Mouse (Mus musculus): Measurements from ENCODE around the gene Apoc4.

The Apoc4 gene

GRCm38 (mm10) chr7:19681202-19681694, at the start of gene Apoc4, which contains the start of gene Gm44805:
TSS of gene Apoc4 (minus strand) at chr7:19681479.
TSS of gene Gm44805 (minus strand) at chr7:19681423.
- no peak for DNase-seq (ENCODE audit: low spot score)

GRCm38 (mm10) chr7:19726541-19726940, 45.3 kb upstream of the Apoc4 start:
- DNase-seq (ENCODE audit: low spot score) = no peak

GRCm38 (mm10) chr7:19724167-19724566, 42.9 kb upstream of the Apoc4 start:
- no peak for DNase-seq (ENCODE audit: low spot score)

DNA sequence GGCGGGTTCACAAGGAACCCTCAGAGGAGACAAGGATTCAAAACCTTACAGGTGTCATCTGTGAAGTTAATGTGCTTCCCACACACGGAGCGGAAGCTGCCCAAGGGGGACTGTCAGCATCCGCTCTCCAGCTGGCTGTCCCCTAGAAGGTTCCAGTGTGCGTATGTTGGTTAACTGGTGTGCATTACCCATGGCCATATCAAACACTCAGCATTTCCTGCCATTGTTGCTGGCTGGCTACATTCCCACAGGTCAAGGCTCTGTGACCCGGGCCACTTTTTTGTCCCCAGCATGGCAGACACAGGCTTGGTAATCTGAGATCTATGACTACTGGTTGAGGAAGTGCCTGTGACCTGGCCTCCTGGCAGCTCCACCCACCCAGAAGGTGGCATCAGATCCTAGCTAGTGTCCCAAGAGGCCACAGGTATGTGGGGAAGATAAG, 41.5 kb upstream of the Apoc4 start:
- DNase-seq (ENCODE audit: low spot score) = peak; percentile 28

DNA sequence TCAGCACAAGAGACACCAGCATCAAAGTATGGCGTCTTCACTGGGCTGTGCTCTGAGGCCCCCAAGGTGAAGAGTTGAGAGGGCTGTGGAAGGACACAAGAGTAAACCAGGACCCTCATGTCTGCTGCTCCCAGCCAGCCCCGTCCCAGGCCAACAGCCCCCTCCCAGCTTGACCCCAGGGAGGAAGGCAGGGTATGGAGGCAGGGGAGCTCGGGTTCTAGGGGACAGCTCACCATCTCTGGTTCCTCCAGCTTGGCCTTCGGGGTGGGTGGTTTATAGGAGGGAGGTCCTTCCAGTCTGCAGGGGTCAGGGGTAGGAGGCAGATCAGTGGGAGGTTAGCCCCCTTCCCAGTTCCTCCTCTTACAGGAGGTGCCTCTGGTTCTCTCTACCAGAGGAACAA, 37.9 kb upstream of the Apoc4 start:
- no peak for DNase-seq (ENCODE audit: low spot score)

DNA sequence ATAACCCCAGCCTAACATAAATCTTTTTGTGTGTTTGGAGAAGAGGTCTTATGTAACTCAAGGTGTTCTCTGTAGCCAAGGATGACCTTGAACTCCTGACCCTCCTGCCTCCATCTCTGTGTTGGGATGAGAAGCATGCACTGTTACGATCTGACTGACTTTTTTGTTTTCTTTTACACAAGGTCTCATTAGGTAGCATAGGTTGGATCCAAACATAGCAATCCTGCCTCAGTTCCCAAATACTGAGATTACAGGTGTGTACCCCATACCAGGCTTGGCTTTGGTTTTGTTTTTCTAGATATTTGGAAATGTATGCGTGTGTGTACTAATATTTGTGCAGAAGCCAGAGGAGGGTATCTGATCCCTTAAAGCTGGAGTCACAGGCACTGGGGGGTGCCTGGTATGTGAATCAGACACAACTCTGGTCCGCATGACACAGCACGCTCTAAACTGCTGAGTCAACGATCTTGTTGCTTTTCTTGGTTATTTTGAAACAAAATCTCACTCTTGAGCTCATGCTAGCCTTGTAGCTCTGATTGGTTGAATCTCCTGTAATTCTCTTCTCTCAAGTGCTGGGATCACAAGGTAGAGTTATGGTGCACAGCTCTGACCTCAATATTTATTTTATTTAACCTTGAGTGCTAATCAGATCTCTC, 37.1 kb upstream of the Apoc4 start:
- no peak for DNase-seq (ENCODE audit: low spot score)

DNA sequence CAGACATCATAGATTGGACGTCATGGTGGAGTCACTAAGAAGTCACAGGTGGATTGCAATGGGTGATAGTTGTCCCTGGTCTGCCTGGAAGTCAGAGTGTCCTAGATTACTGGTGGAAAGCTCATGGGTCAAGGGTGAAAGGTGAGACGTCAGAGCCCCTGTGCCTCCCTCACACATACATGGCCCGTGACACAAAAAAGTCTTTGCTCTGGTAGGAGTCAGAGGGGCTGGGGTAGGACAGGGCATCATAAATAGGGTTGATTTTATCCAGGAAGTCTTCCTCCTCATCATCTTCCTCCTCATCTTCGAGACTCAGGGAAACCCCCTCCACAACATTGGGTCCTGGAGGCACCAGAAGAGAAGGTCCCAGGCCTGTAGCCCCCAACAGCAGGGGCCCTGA, 36.1 kb upstream of the Apoc4 start:
- no peak for DNase-seq (ENCODE audit: low spot score)

- DNase-seq (ENCODE audit: low spot score) = no peak
Measured at GRCm38 (mm10) chr7:19716822-19717221, 35.5 kb upstream of the Apoc4 start.

DNA sequence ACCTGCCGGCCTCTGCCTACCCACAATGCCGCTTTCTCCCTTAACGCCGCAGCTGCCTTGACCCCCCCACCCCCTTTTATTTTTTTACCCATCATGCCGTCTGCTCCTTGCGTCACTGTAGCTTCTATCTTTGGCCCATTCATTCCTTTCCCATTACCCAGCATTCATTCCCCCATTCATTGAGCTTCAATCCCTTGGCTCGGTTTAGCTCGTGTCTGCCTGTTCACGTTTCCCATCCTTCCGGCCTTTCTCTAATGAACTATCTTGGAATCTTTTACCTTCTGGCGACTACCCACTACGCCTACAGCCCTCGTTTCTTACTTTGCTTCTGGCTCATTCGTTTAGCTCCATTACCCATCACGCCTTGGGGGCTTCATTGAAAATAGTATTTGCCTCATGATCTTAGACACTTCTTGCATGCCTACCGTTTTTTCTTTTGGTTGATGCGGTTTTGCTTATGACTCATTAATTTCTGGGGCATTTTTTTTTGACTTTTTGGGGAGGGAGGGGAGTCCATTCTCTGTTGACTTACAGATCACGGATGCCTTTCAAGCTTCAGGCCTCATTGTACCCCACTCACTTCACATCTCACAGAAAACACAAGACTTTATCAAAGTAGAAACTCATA, 34.9 kb upstream of the Apoc4 start:
- DNase-seq (ENCODE audit: low spot score) = no peak

GRCm38 (mm10) chr7:19715239-19716054, 34.2 kb upstream of the Apoc4 start, which contains the start of gene Tomm40:
TSS of gene Tomm40 (minus strand) at chr7:19715438.
- DNase-seq (ENCODE audit: low spot score) = peak; percentile 100

DNA sequence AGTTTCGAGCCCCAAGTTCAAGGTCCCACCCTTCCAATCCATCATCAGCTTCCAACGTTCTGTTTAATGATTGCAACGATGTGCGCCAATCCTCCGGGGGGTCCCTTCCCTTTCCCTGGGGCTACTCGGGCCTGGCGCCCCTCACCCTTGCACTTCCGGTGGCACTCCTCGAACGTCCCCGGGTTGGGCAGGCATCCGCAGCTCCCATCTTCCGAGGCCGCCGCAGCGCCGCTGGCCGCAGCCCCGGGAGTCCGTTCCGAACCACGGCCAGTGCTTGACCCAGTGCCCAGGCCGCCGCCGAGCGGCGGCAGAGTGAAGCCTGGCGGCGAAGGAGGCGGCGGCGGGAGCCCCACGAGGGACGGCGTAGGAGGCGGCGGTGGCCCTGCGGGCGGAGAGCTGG, 33.6 kb upstream of the Apoc4 start:
- peak; percentile 30 for DNase-seq (ENCODE audit: low spot score)

GRCm38 (mm10) chr7:19713598-19713997, 32.3 kb upstream of the Apoc4 start:
- no peak for DNase-seq (ENCODE audit: low spot score)

- DNase-seq (ENCODE audit: low spot score) = no peak
Measured at GRCm38 (mm10) chr7:19713196-19713595, 31.9 kb upstream of the Apoc4 start.

DNA sequence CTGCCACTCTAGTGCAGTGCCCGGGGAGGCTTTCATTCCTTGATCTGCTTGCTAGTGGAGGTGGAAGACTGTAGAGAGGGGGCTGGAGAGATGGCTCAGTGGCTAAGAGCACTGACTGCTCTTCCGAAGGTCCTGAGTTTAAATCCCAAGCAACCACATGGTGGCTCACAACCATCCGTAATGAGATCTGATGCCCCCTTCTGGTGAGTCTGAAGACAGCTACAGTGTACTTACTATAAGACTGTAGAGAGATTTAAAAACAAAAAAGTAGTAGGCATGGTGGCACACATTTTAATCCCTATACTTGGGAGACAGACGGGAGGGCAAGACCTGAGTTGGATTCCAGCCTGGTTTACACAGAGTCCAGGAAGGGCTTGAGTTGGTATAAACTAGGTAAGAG, 31.1 kb upstream of the Apoc4 start:
- peak; percentile 42 for DNase-seq (ENCODE audit: low spot score)

DNA sequence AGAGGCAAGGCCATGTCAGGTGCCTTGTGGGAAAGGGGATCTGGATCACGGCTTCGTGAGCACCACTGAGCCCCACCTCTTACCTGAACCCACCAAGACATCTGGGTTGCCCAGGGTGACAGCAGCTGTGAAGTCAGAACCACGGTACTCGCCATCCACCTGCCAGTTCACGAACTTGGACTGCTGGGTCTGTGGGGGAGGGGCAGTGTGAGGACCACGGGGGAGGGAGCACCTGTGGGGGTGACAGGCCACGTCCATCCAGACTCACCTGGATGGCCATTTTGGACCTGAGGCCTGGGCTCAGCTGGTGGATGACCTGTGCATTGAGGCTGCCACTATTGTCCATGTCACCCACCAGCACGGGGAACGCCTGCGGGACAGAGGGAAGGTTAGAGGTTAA, 29.4 kb upstream of the Apoc4 start:
- no peak for DNase-seq (ENCODE audit: low spot score)

GRCm38 (mm10) chr7:19705271-19705670, 24.0 kb upstream of the Apoc4 start:
- DNase-seq (ENCODE audit: low spot score) = no peak

GRCm38 (mm10) chr7:19704475-19704874, 23.2 kb upstream of the Apoc4 start:
- DNase-seq (ENCODE audit: low spot score) = no peak

GRCm38 (mm10) chr7:19702859-19703555, 21.7 kb upstream of the Apoc4 start:
- DNase-seq (ENCODE audit: low spot score) = no peak

DNA sequence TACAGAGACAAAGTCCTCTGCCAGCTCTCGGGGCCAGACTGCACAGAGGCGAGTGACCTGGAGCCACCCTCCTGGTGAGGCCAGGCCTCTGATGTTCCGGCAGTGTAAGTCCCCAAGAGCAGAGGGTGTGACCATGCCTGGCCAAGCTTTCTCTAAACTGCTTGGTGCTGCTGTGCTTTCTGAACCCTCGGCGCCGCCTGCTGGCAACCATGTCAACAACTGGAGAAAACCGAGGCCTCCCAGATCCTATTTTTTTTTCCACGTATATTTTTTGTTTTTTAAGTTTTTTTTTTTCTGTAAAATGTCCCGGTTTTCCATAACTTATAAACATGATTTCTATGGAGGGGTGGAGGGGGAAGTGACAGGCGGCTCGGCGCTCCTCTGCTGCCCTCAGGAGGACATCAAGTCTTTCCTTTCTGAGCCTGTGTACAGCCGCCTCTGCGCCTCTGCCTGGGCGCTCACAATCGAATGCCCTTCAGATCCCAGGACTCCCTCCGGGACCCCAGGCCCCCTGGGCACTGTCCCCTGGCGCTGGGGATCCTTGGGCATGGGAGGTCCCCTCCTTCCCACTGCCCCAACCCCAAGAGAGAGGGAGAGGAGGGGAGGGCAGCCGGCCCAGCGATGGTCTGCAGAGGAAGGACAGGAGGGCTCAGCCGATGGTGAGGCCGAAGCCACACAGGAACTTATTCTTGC, 19.9 kb upstream of the Apoc4 start:
- peak; percentile 86 for DNase-seq (ENCODE audit: low spot score)

GRCm38 (mm10) chr7:19700299-19701068, 19.2 kb upstream of the Apoc4 start:
- no peak for DNase-seq (ENCODE audit: low spot score)

DNA sequence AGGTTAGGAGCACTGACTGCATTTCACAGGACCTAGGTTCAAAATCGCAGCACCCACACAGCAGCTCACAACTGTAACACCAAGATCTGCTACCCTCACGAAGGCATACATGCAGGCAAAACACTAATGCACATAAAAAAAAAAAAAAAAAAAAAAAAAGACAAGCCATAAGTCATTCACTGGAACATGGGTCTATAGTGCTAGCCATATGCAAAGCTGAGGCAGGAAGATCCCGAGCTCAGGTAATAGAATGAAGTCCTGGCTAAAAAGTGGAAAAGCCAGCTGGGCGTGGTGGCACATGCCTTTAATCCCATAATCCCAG, 18.5 kb upstream of the Apoc4 start:
- DNase-seq (ENCODE audit: low spot score) = no peak
